Mouse (Mus musculus) WW6 (cell line): ENCODE results near the gene Churc1.
"Not testable (repeated sequence)": the region's sequence is repeated elsewhere in the genome, so short reads cannot be mapped to it uniquely, and the experiment has no call there.

Experiments used
- DNase-seq: peaks from one replicate; pipeline ENCODE4 v3.0.0-alpha.2; 2013; ENCODE audit warnings: low read depth, low spot score

The Churc1 gene

GRCm38 (mm10) chr12:76792540-76792939 is 27.2 kb downstream of the Churc1 start:
- DNase-seq, result not testable (repeated sequence)

GRCm38 (mm10) chr12:76795350-76795749 is 30.0 kb downstream of the Churc1 start, which contains the start of gene Gpx2:
Gene Gpx2 (minus strand): TSS chr12:76795554.
- DNase-seq, result peak; percentile 28

GRCm38 (mm10) chr12:76796938-76797539 is 31.7 kb downstream of the Churc1 start:
- no peak for DNase-seq

DNA sequence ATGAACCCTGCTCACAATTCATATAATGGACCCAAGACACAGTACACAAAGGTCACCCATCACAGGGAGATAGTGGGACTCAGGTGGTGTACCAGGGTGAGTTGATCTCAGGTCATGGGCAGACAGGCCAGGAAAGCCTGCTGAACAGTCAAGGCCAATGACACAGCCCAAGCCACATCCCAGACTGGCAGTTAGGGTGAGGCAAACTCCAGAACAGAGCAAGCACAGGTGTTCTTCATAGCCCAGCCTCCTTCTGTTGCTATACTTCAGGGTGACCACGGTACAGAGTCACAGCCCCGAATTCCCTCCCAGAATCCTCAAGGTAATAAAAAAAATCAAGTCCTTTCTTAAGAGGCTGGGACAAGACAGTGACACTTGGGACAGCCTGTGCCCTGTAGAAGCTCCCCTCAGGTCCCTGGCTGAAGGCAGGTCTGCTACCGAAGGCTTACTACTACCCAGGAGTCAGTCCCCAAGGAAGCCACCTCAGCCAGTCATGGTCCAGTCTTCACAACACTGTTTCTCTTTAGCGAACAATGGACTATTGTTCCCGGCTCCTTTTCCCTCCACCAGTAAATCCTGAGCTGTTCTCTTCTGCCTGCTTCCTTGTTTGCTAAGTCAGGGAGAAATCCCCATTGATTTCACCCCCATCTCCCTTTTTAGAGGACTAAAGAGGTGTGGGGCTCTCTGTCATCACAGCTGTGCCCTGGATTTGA is 32.8 kb downstream of the Churc1 start:
- DNase-seq, result no peak

DNA sequence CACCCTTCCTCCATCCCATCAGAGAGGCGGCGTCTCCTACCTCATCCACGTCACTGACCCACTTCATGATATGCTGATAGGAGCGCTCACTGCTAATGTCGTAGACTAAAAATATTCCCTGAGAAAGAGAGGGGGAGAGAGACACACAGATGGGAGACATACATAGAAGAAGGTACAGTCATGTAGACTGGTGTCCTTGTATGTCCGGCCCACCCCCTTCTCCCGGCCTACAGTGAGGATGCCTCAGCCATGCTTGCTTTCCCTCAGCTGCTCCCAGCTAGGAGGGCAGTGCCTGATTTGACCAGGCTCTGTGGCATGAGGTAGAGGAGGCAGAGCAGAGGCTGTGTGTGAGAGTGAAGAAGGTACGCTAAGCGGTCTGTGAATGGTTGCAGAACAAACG is 37.7 kb downstream of the Churc1 start:
- DNase-seq, result no peak

- no peak for DNase-seq
Measured at GRCm38 (mm10) chr12:76803700-76804252, 38.4 kb downstream of the Churc1 start.

- no peak for DNase-seq
Measured at GRCm38 (mm10) chr12:76805056-76805811, 39.9 kb downstream of the Churc1 start.

- DNase-seq, result no peak
Measured at GRCm38 (mm10) chr12:76807796-76808195, 42.5 kb downstream of the Churc1 start.

- DNase-seq, result no peak
Measured at GRCm38 (mm10) chr12:76810491-76810890, 45.2 kb downstream of the Churc1 start.

DNA sequence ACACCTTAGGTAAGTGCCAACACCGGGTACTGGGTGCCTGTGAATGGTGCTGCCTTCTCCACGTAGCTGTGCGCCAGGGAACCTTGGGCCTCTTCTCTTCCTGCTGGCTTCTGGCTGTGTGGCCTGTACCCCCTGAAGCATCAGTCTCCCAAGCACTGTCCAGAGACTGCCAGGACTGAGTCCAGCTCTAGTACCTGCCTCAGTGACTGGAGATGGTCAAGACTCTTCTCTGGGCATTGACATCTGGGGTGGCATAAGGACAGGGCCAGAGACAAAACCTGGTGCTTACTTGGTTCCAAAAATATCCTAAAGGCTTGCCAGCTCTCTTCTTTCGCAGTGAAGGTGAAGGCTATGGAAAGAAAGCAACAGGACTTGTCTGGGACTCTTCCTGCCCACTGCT is 45.7 kb downstream of the Churc1 start:
- no peak for DNase-seq

GRCm38 (mm10) chr12:76813543-76813942 is 48.2 kb downstream of the Churc1 start:
- DNase-seq, result no peak

- DNase-seq, result no peak
Measured at GRCm38 (mm10) chr12:76814120-76814519, 48.8 kb downstream of the Churc1 start.

DNA sequence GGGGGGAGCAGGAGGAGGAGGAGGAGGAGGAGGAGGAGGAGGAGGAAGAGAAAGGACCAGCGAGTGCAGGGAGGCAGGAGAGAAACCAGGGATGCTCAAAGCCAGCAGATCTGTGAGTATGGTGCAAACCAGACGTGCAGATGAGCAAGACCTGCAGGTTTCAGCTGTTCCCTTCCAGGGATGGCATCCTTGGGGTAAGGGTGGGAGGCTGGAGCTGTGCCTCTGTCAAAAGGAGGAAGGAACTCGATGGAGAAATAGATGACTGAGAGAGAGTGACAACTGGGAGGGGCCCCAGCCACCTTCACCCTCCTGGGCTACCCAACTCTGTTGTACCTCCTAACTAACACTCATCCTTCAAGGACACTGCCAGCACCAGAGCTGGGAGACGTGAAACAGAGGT is 51.4 kb downstream of the Churc1 start:
- no peak for DNase-seq

- DNase-seq, result no peak
Measured at GRCm38 (mm10) chr12:76817176-76817575, 51.8 kb downstream of the Churc1 start.

DNA sequence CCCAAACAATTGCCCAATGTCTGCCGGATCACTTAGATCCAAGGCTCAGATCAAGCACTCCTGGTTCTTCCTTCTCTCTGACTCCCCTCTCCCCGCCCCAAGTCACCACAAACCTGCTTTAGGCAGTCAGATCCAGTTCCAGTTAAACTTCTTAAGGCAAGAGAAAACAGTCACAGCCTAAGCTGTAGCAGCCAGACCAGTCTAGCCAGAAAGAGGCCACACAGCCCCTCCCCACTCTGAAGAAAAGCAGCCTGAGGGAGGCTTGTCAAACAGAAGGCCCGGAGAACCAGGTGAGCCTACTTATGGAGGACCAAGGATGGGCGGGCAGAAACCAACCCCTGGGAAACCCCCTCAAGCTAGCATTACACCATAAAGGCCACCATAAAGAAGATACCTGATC is 52.8 kb downstream of the Churc1 start:
- no peak for DNase-seq

DNA sequence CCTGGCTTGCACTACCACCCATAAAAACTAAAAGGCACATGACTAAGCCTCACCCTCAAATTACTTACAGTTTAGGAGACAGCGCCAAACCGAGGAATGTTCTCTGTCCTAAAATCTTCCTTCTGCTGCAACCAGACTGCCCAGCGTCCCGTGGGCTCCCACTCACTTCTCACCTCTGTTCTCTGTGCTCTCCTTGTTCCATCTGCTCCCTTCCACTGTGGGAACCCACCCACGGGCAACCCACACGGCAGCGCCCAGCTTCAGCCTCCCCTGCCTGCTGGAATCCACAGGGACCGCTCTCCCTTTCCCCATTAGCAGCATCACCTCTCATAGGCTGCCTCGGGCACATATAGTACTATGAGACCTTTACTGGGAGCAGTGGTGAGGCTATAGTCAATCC is 53.6 kb downstream of the Churc1 start:
- no peak for DNase-seq

GRCm38 (mm10) chr12:76819816-76820215 is 54.5 kb downstream of the Churc1 start:
- DNase-seq, result no peak

GRCm38 (mm10) chr12:76820615-76821014 is 55.3 kb downstream of the Churc1 start:
- no peak for DNase-seq

GRCm38 (mm10) chr12:76822002-76822650 is 56.8 kb downstream of the Churc1 start:
- no peak for DNase-seq

- DNase-seq, result no peak
Measured at GRCm38 (mm10) chr12:76822651-76823041, 57.3 kb downstream of the Churc1 start, which contains the start of gene Rab15. Gene Rab15 (minus strand): TSS chr12:76822908.

DNA sequence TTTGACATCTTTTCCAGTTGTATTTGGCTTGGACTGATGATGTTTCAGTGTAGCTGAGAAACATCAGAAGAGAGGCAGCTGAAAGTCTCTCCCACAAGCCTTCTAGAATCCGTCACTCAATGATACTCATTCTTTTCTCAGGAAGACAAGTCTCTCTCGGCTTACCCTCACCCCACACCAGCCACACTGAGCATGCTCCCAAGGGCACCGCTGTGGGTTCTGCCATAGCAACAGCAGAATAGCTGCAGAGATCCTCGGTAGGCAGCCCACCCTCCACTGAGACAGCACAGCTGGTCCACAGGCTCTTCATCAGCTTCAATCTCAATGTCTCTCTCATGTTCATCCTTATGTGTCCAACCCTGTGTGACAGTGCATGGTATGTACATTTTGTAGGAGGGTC is 59.9 kb downstream of the Churc1 start:
- DNase-seq, result no peak

- no peak for DNase-seq
Measured at GRCm38 (mm10) chr12:76832704-76833103, 67.4 kb downstream of the Churc1 start.
